Mouse (Mus musculus): ENCODE results near the gene Lmx1b. TPM values are rescaled to one million over a fixed set of nuclear protein-coding genes. Genes with fewer than 3 reads are reported as not detected.

Gene Lmx1b
- polyA plus RNA-seq, 1 experiment from 2014 or later = not detected

GRCm38 (mm10) chr2:33626262-33627057, 13.9 kb downstream of the Lmx1b start:
- peaks cover 81% of the 10 kb centered on the region for H3K27me3 ChIP-seq
- no peak overlapping the region for H3K4me2 ChIP-seq
- H3K27ac ChIP-seq = no peak overlapping the region
- WGBS (ENCODE audit: insufficient replicate concordance) = 27% methylated on average over 16 of the region's 16 CpGs
- ATAC-seq (ENCODE audit: low read depth) (no peak), DNase-seq (no peak)
- H3K4me3 ChIP-seq (replicated peaks) = no peak overlapping the region
- H3K9me3 ChIP-seq (replicated peaks) = no peaks in the 10 kb centered on the region
- no peaks in the 10 kb centered on the region for H3K4me1 ChIP-seq (replicated peaks)
- no peak overlapping the region for H3K9ac ChIP-seq
- no peaks in the 10 kb centered on the region for H3K36me3 ChIP-seq

GRCm38 (mm10) chr2:33617670-33618069, 22.6 kb downstream of the Lmx1b start:
- no peaks in the 10 kb centered on the region for H3K9me3 ChIP-seq (replicated peaks)
- ATAC-seq (ENCODE audit: low read depth) = no peak
- H3K9ac ChIP-seq = no peak overlapping the region
- WGBS (ENCODE audit: insufficient replicate concordance) = 63% methylated on average over 9 of the region's 9 CpGs
- H3K27me3 ChIP-seq = peaks cover 81% of the 10 kb centered on the region
- H3K4me2 ChIP-seq = no peak overlapping the region
- no peak overlapping the region for H3K4me3 ChIP-seq (replicated peaks)
- no peaks in the 10 kb centered on the region for H3K36me3 ChIP-seq
- no peak overlapping the region for H3K27ac ChIP-seq
- 0 out of 2 replicates have a peak, but pooled peaks cover 4% of the 10 kb centered on the region for H3K4me1 ChIP-seq (replicated peaks)
- DNase-seq = no peak

- ATAC-seq (ENCODE audit: low read depth) = no peak
- 3% methylated on average over 30 of the region's 30 CpGs for WGBS (ENCODE audit: insufficient replicate concordance)
Observed at GRCm38 (mm10) chr2:33616411-33616843, 23.9 kb downstream of the Lmx1b start.

GRCm38 (mm10) chr2:33615843-33616344, 24.4 kb downstream of the Lmx1b start:
- H3K4me1 ChIP-seq (replicated peaks) = 0 out of 2 replicates have a peak, but pooled peaks cover 4% of the 10 kb centered on the region
- 8% methylated on average over 17 of the region's 17 CpGs for WGBS (ENCODE audit: insufficient replicate concordance)
- H3K27me3 ChIP-seq = peaks cover 94% of the 10 kb centered on the region

More at GRCm38 (mm10) chr2:33616411-33616843, 23.9 kb downstream of the Lmx1b start:
- DNase-seq = no peak
- Histone ChIP-seq H3K4me2 (peak overlapping the region; percentile 49), H3K27me3 (peaks cover 91% of the 10 kb centered on the region), H3K36me3 (no peaks in the 10 kb centered on the region), H3K4me1 (replicated peaks) (0 out of 2 replicates have a peak, but pooled peaks cover 4% of the 10 kb centered on the region), H3K9me3 (replicated peaks) (no peaks in the 10 kb centered on the region), H3K27ac (no peak overlapping the region), H3K9ac (no peak overlapping the region), H3K4me3 (replicated peaks) (peak overlapping the region; percentile 9)

GRCm38 (mm10) chr2:33605487-33606256, 34.6 kb downstream of the Lmx1b start:
- no peaks in the 10 kb centered on the region for H3K9me3 ChIP-seq (replicated peaks)
- no peak overlapping the region for H3K4me2 ChIP-seq
- no peak for DNase-seq
- H3K4me1 ChIP-seq (replicated peaks) = no peaks in the 10 kb centered on the region
- H3K27me3 ChIP-seq = peaks cover 60% of the 10 kb centered on the region
- H3K27ac ChIP-seq = no peak overlapping the region
- H3K36me3 ChIP-seq = no peaks in the 10 kb centered on the region
- no peak overlapping the region for H3K9ac ChIP-seq
- no peak for ATAC-seq (ENCODE audit: low read depth)
- H3K4me3 ChIP-seq (replicated peaks) = no peak overlapping the region
- WGBS (ENCODE audit: insufficient replicate concordance) = 15% methylated on average over 18 of the region's 18 CpGs

More at GRCm38 (mm10) chr2:33615843-33616344, 24.4 kb downstream of the Lmx1b start:
- ATAC-seq (ENCODE audit: low read depth) (no peak), DNase-seq (no peak)
- peak overlapping the region; percentile 9; the same call in 1 of the 2 replicates for H3K4me3 ChIP-seq (replicated peaks)
- no peak overlapping the region for H3K9ac ChIP-seq
- peak overlapping the region; percentile 49 for H3K4me2 ChIP-seq
- no peak overlapping the region for H3K27ac ChIP-seq
- H3K36me3 ChIP-seq = no peaks in the 10 kb centered on the region
- no peaks in the 10 kb centered on the region for H3K9me3 ChIP-seq (replicated peaks)

- Histone ChIP-seq H3K9ac (no peak overlapping the region), H3K4me1 (replicated peaks) (no peaks in the 10 kb centered on the region), H3K4me2 (no peak overlapping the region), H3K27ac (no peak overlapping the region), H3K9me3 (replicated peaks) (no peaks in the 10 kb centered on the region), H3K4me3 (replicated peaks) (no peak overlapping the region), H3K36me3 (no peaks in the 10 kb centered on the region), H3K27me3 (peaks cover 60% of the 10 kb centered on the region)
- DNase-seq (no peak), ATAC-seq (ENCODE audit: low read depth) (no peak)
- 16% methylated on average over 7 of the region's 7 CpGs for WGBS (ENCODE audit: insufficient replicate concordance)
Observed at GRCm38 (mm10) chr2:33604846-33605486, 35.3 kb downstream of the Lmx1b start.

GRCm38 (mm10) chr2:33600520-33600919, 39.8 kb downstream of the Lmx1b start:
- WGBS (ENCODE audit: insufficient replicate concordance) = 29% methylated on average over 6 of the region's 6 CpGs
- ATAC-seq (ENCODE audit: low read depth) = no peak
- Histone ChIP-seq H3K36me3 (no peaks in the 10 kb centered on the region), H3K9me3 (replicated peaks) (no peaks in the 10 kb centered on the region), H3K27me3 (peaks cover 34% of the 10 kb centered on the region), H3K4me1 (replicated peaks) (no peaks in the 10 kb centered on the region), H3K9ac (no peak overlapping the region), H3K4me2 (no peak overlapping the region), H3K4me3 (replicated peaks) (no peak overlapping the region), H3K27ac (no peak overlapping the region)
- DNase-seq = no peak

GRCm38 (mm10) chr2:33597384-33597783, 42.9 kb downstream of the Lmx1b start:
- no peaks in the 10 kb centered on the region for H3K9me3 ChIP-seq (replicated peaks)
- H3K4me1 ChIP-seq (replicated peaks) = peaks cover 5% of the 10 kb centered on the region; the same call in 1 of the 2 replicates
- no peak overlapping the region for H3K27ac ChIP-seq
- no peak overlapping the region for H3K9ac ChIP-seq
- H3K4me2 ChIP-seq = no peak overlapping the region
- H3K36me3 ChIP-seq = no peaks in the 10 kb centered on the region
- ATAC-seq (ENCODE audit: low read depth) = no peak
- WGBS (ENCODE audit: insufficient replicate concordance) = 40% methylated on average over 4 of the region's 4 CpGs
- no peak for DNase-seq
- no peak overlapping the region for H3K4me3 ChIP-seq (replicated peaks)
- peaks cover 20% of the 10 kb centered on the region for H3K27me3 ChIP-seq

GRCm38 (mm10) chr2:33595085-33595423, 45.3 kb downstream of the Lmx1b start:
- DNase-seq = no peak
- Histone ChIP-seq H3K9ac (no peak overlapping the region), H3K27ac (no peak overlapping the region), H3K4me3 (replicated peaks) (no peak overlapping the region), H3K4me2 (no peak overlapping the region), H3K36me3 (no peaks in the 10 kb centered on the region), H3K9me3 (replicated peaks) (no peaks in the 10 kb centered on the region), H3K4me1 (replicated peaks) (peaks cover 5% of the 10 kb centered on the region; the same call in 1 of the 2 replicates), H3K27me3 (peaks cover 16% of the 10 kb centered on the region)
- ATAC-seq (ENCODE audit: low read depth) = no peak
- 37% methylated on average over 7 of the region's 7 CpGs for WGBS (ENCODE audit: insufficient replicate concordance)

- Histone ChIP-seq H3K4me2 (no peak overlapping the region), H3K27me3 (peaks cover 17% of the 10 kb centered on the region), H3K9ac (no peak overlapping the region), H3K4me1 (replicated peaks) (peaks cover 5% of the 10 kb centered on the region; the same call in 1 of the 2 replicates), H3K4me3 (replicated peaks) (no peak overlapping the region), H3K36me3 (no peaks in the 10 kb centered on the region), H3K9me3 (replicated peaks) (no peaks in the 10 kb centered on the region), H3K27ac (no peak overlapping the region)
- WGBS (ENCODE audit: insufficient replicate concordance) = 45% methylated on average over 9 of the region's 9 CpGs
- ATAC-seq (ENCODE audit: low read depth) = no peak
- DNase-seq = no peak
Observed at GRCm38 (mm10) chr2:33594181-33595084, 45.9 kb downstream of the Lmx1b start.
